Mouse (Mus musculus): ENCODE data around the gene Uba3. TPM values are rescaled to one million over a fixed set of nuclear protein-coding genes. Genes with fewer than 3 reads are reported as not detected.
A peak's percentile ranks its signal among the peaks of the same experiment; 100 is the strongest.

Gene Uba3
- polyA plus RNA-seq, 1 experiment from 2014 or later: 84.3 TPM

GRCm38 (mm10) chr6:97207085-97207484, 1.6 kb upstream of the Uba3 start:
- 83% methylated on average over 4 of the region's 4 CpGs for WGBS
- no peak overlapping the region for H3K4me3 ChIP-seq
- H3K4me1 ChIP-seq: peaks cover 53% of the 10 kb centered on the region
- no peak overlapping the region for H3K27ac ChIP-seq
- no peak for DNase-seq (ENCODE audit: extremely low spot score, low spot score)
- no peaks in the 10 kb centered on the region for H3K36me3 ChIP-seq (replicated peaks)
- H3K9me3 ChIP-seq: no peaks in the 10 kb centered on the region
- peaks cover 4% of the 10 kb centered on the region for H3K27me3 ChIP-seq (ENCODE audit: poor library complexity, severe bottlenecking)

GRCm38 (mm10) chr6:97204952-97205351, 495 bp downstream of the Uba3 start:
- peak overlapping the region; percentile 90 for H3K4me3 ChIP-seq
- H3K36me3 ChIP-seq (replicated peaks): peaks cover 14% of the 10 kb centered on the region
- H3K27ac ChIP-seq: peak overlapping the region; percentile 98
- no peak for DNase-seq (ENCODE audit: extremely low spot score, low spot score)
- no peaks in the 10 kb centered on the region for H3K27me3 ChIP-seq (ENCODE audit: poor library complexity, severe bottlenecking)
- no peaks in the 10 kb centered on the region for H3K9me3 ChIP-seq
- under 1% methylated on average over 16 of the region's 16 CpGs for WGBS
- H3K4me1 ChIP-seq: peaks cover 35% of the 10 kb centered on the region

GRCm38 (mm10) chr6:97204252-97204869, 1.1 kb downstream of the Uba3 start:
- H3K4me1 ChIP-seq: peaks cover 31% of the 10 kb centered on the region
- 29% methylated on average over 9 of the region's 9 CpGs for WGBS
- no peaks in the 10 kb centered on the region for H3K27me3 ChIP-seq (ENCODE audit: poor library complexity, severe bottlenecking)
- peak overlapping the region; percentile 90 for H3K4me3 ChIP-seq
- H3K36me3 ChIP-seq (replicated peaks): peaks cover 16% of the 10 kb centered on the region
- H3K9me3 ChIP-seq: no peaks in the 10 kb centered on the region
- no peak for DNase-seq (ENCODE audit: extremely low spot score, low spot score)
- peak overlapping the region; percentile 98 for H3K27ac ChIP-seq

- no peak for DNase-seq (ENCODE audit: extremely low spot score, low spot score)
Measured at GRCm38 (mm10) chr6:97202477-97202876, 3.0 kb downstream of the Uba3 start.

GRCm38 (mm10) chr6:97200437-97200836, 5.0 kb downstream of the Uba3 start:
- Histone ChIP-seq H3K27me3 (ENCODE audit: poor library complexity, severe bottlenecking) (no peaks in the 10 kb centered on the region), H3K27ac (no peak overlapping the region), H3K4me1 (peaks cover 18% of the 10 kb centered on the region), H3K36me3 (replicated peaks) (peaks cover 51% of the 10 kb centered on the region), H3K4me3 (no peak overlapping the region), H3K9me3 (no peaks in the 10 kb centered on the region)
- 72% methylated on average over 3 of the region's 3 CpGs for WGBS
- DNase-seq (ENCODE audit: extremely low spot score, low spot score): no peak

More at GRCm38 (mm10) chr6:97202477-97202876, 3.0 kb downstream of the Uba3 start:
- no peaks in the 10 kb centered on the region for H3K9me3 ChIP-seq
- peaks cover 23% of the 10 kb centered on the region for H3K4me1 ChIP-seq
- no peak overlapping the region for H3K27ac ChIP-seq
- peaks cover 30% of the 10 kb centered on the region for H3K36me3 ChIP-seq (replicated peaks)
- no peaks in the 10 kb centered on the region for H3K27me3 ChIP-seq (ENCODE audit: poor library complexity, severe bottlenecking)
- WGBS: 95% methylated on average over 3 of the region's 3 CpGs
- no peak overlapping the region for H3K4me3 ChIP-seq

- Histone ChIP-seq H3K9me3 (no peaks in the 10 kb centered on the region), H3K4me3 (peak overlapping the region; percentile 84), H3K4me1 (peaks cover 20% of the 10 kb centered on the region), H3K27ac (peak overlapping the region; percentile 97), H3K27me3 (ENCODE audit: poor library complexity, severe bottlenecking) (no peaks in the 10 kb centered on the region), H3K36me3 (replicated peaks) (peaks cover 40% of the 10 kb centered on the region)
- 11% methylated on average over 11 of the region's 11 CpGs for WGBS
- DNase-seq (ENCODE audit: extremely low spot score, low spot score): no peak
Measured at GRCm38 (mm10) chr6:97179367-97179828, 26.0 kb downstream of the Uba3 start.

GRCm38 (mm10) chr6:97178491-97179366, 26.7 kb downstream of the Uba3 start, which contains the start of gene Tmf1:
Gene Tmf1 (minus strand): TSS chr6:97179122.
- peak within 1 kb of the TSS; percentile 97 for H3K27ac ChIP-seq
- H3K4me1 ChIP-seq: peaks cover 20% of the 10 kb centered on the region
- peaks cover 38% of the 10 kb centered on the region for H3K36me3 ChIP-seq (replicated peaks)
- H3K4me3 ChIP-seq: peak within 1 kb of the TSS; percentile 84
- H3K27me3 ChIP-seq (ENCODE audit: poor library complexity, severe bottlenecking): no peaks in the 10 kb centered on the region
- WGBS: under 1% methylated on average over 80 of the region's 80 CpGs
- peak; percentile 94 for DNase-seq (ENCODE audit: extremely low spot score, low spot score)
- no peaks in the 10 kb centered on the region for H3K9me3 ChIP-seq

GRCm38 (mm10) chr6:97175716-97176115, 29.7 kb downstream of the Uba3 start:
- WGBS: 91% methylated on average over 11 of the region's 11 CpGs
- no peaks in the 10 kb centered on the region for H3K9me3 ChIP-seq
- no peaks in the 10 kb centered on the region for H3K27me3 ChIP-seq (ENCODE audit: poor library complexity, severe bottlenecking)
- peaks cover 20% of the 10 kb centered on the region for H3K4me1 ChIP-seq
- no peak for DNase-seq (ENCODE audit: extremely low spot score, low spot score)
- no peak overlapping the region for H3K4me3 ChIP-seq
- H3K36me3 ChIP-seq (replicated peaks): peaks cover 50% of the 10 kb centered on the region
- no peak overlapping the region for H3K27ac ChIP-seq

- 86% methylated on average over 6 of the region's 6 CpGs for WGBS
Measured at GRCm38 (mm10) chr6:97150156-97150555, 55.3 kb downstream of the Uba3 start.

GRCm38 (mm10) chr6:97149721-97150120, 55.7 kb downstream of the Uba3 start:
- Histone ChIP-seq H3K27ac (no peak overlapping the region), H3K36me3 (replicated peaks) (peaks cover 4% of the 10 kb centered on the region), H3K27me3 (ENCODE audit: poor library complexity, severe bottlenecking) (peaks cover 11% of the 10 kb centered on the region), H3K9me3 (no peaks in the 10 kb centered on the region), H3K4me1 (peaks cover 41% of the 10 kb centered on the region), H3K4me3 (no peak overlapping the region)
- 86% methylated on average over 2 of the region's 2 CpGs for WGBS
- no peak for DNase-seq (ENCODE audit: extremely low spot score, low spot score)

More at GRCm38 (mm10) chr6:97150156-97150555, 55.3 kb downstream of the Uba3 start:
- Histone ChIP-seq H3K4me3 (no peak overlapping the region), H3K27me3 (ENCODE audit: poor library complexity, severe bottlenecking) (peaks cover 11% of the 10 kb centered on the region), H3K36me3 (replicated peaks) (peaks cover 4% of the 10 kb centered on the region), H3K9me3 (no peaks in the 10 kb centered on the region), H3K27ac (no peak overlapping the region), H3K4me1 (peaks cover 37% of the 10 kb centered on the region)
- DNase-seq (ENCODE audit: extremely low spot score, low spot score): no peak

- 2% methylated on average over 55 of the region's 56 CpGs for WGBS
- peaks cover 11% of the 10 kb centered on the region for H3K27me3 ChIP-seq (ENCODE audit: poor library complexity, severe bottlenecking)
- DNase-seq (ENCODE audit: extremely low spot score, low spot score): peak; percentile 67
- peaks cover 49% of the 10 kb centered on the region for H3K4me1 ChIP-seq
- H3K4me3 ChIP-seq: peak within 1 kb of the TSS; percentile 65
- H3K27ac ChIP-seq: peak within 1 kb of the TSS; percentile 87
- no peaks in the 10 kb centered on the region for H3K9me3 ChIP-seq
- peaks cover 1% of the 10 kb centered on the region for H3K36me3 ChIP-seq (replicated peaks)
Measured at GRCm38 (mm10) chr6:97148383-97149251, 56.8 kb downstream of the Uba3 start, which contains the start of gene Eogt. Gene Eogt (minus strand): TSS chr6:97149182.

- Histone ChIP-seq H3K4me1 (peaks cover 49% of the 10 kb centered on the region), H3K27ac (peak overlapping the region; percentile 87), H3K4me3 (peak overlapping the region; percentile 65), H3K27me3 (ENCODE audit: poor library complexity, severe bottlenecking) (peaks cover 11% of the 10 kb centered on the region), H3K36me3 (replicated peaks) (no peaks in the 10 kb centered on the region; the same call in 1 of the 2 replicates), H3K9me3 (no peaks in the 10 kb centered on the region)
- peak; percentile 24 for DNase-seq (ENCODE audit: extremely low spot score, low spot score)
- WGBS: 25% methylated on average over 18 of the region's 18 CpGs
Measured at GRCm38 (mm10) chr6:97147755-97148382, 57.6 kb downstream of the Uba3 start.

Measured in forebrain, embryonic 10.5 days (tissue).